Mouse (Mus musculus) adrenal gland, postnatal 10 days (tissue): ENCODE results near the gene Smco3. TPM values are rescaled to one million over a fixed set of nuclear protein-coding genes. Genes with fewer than 3 reads are reported as not detected.
"Not testable (repeated sequence)": the region's sequence is repeated elsewhere in the genome, so short reads cannot be mapped to it uniquely, and the experiment has no call there.

Source experiments
- DNase-seq: peaks from one replicate; pipeline ENCODE4 v3.0.0; 2021; ENCODE audit warnings: mixed read lengths
- long read RNA-seq, 2 experiments: library from polyadenylated mRNA; stranded (forward); transcript quantifications; one replicate each; pipeline ENCODE4 v2.0.0; 2021
- total RNA-seq, 2 experiments: library from RNA; stranded (reverse); gene quantifications; 2 replicates each; pipeline ENCODE4 v1.2.3; 2021

The Smco3 gene
- total RNA-seq = under 1 TPM; 0.27 to 0.51 TPM
- long read RNA-seq, experiment 1, partial matches to known transcripts = 0 of 2 reads
- long read RNA-seq, experiment 1, other reads (novel, unspliced or antisense) = 0 of 2 reads
- long read RNA-seq, experiment 2, partial matches to known transcripts = 0 of 1 reads
- long read RNA-seq, experiment 2, other reads (novel, unspliced or antisense) = 0 of 1 reads

DNA sequence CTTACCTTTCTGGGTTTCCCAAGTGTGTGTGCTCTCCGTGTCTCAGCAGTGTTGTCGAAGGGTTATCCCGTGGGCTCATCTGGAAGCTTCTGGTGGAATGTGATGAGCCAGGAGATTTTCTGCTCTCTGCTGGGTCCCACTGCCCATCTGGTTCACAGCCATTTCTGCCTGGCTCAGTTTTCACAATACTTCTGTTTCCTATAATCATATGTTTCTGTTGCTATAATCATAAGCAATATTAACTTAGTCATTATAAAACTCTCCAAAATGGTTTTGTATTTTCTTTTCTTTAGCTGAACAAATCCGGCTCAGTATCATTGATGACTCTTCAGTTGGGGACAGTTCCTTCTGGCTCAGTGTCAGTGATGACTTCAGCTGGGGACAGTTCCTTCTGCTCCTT is at the start of gene Smco3:
TSS of gene Smco3 (minus strand) at position 101 of the 400 bp plus-strand sequence.
- DNase-seq = no peak

- not testable (repeated sequence) for DNase-seq
These were observed 49.5 kb upstream of the Smco3 start for GRCm38 (mm10) chr6:136884766-136885165.

DNA sequence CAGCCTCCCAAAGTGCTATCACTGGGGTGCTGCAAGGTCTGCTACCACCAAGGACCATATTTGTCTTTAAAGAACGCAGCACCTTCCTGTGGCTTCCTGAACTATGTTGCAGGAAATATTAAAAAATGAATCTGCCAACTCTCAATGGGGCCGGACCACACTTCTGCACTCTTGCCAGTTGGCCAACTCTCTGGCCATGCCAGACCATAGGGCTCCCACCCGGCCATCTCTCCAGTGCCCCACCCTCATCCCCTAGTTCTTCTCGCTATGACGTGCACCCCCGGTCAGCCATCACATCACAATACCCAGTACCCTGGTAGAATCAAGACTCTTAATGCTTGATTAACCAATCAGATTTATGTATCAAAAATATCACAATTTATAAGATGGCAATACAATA is 48.7 kb upstream of the Smco3 start:
- no peak for DNase-seq

DNA sequence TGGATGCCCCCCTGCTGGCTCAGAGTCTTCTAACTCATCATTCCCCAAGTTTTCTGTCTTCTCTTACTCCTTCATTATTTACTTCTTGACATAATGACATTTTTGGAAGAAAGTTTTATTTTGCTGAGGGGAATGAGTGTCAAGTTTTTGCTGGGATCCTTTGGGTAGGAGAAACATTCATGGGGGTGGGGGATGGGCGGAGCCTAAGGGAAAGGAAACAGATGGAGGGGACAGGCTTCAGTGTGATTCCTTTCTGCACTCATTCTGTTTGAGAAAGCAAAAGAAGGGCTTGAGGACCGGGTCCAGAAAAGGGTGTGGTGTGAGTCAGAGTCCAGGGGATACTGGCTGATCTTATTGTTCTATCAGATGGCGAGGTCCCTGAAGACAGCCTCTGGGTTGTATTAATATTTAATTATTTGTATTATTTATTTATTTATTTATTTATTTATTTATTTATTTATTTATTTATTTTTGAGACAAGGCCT is 48.2 kb upstream of the Smco3 start:
- DNase-seq = no peak

- DNase-seq = no peak
These were observed 46.4 kb upstream of the Smco3 start for GRCm38 (mm10) chr6:136881678-136882077.

DNA sequence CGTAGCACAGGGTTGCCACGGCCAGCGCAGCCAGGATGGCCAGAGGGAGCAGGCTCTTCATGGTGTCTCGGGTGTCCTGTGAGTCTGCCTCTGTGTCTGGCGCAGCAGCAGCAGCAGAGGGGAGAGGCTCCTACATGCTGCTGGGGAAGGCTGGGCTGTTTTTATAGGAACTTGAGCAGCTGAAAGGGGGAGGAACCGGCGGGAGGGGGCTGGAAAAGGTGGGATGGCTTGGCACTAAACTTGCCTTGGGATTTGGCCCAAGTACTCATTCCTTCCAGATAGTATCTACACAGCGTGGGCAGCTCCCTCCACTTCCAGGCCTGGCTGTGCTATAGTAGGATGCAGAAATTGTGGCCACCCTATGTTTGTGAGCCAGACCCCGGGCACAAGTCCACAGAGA is 40.4 kb upstream of the Smco3 start, which contains the start of gene Mgp:
TSS of gene Mgp (minus strand) at position 154 of the 400 bp plus-strand sequence.
- DNase-seq = peak; percentile 18

GRCm38 (mm10) chr6:136874599-136874998 is 39.3 kb upstream of the Smco3 start:
- peak; percentile 34 for DNase-seq

DNA sequence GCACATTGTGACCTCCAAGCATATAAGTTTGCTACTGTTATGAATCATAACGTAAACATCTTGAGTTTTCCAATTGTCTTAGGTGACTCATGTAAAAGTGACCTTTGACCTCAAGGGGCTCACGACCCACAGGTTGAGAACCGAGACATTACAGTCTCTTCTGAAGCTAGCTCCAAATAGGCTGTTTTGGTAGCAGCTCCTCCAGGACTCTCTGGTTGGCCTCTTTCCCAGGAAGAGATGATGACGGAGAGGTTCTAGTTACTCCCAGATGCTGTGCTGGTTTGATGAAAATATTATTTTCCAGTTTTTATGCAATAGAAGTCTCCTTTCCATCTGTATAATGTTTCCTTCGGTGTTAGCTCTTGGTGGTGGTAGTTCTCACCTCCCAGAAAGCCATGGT is 33.7 kb upstream of the Smco3 start:
- DNase-seq = no peak

DNA sequence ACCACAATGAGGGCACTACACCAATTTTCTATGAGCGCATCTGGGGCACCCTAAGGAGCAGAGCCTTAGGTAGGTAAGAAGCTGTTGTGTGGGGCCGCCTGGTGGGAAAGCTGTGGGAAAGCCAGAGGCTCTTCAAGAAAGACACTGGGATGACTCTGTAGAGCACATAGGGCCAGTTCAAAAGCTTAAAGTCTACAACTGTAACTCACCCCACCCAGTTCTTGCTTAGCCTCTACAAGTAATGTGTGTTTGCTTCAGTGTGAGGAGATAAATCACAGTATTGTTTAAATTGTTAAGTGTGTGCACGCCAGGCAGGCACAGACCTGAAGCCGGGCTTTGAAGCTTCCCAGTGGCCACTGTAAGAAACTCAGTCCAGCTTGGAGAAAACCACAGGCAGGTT is 30.9 kb upstream of the Smco3 start:
- no peak for DNase-seq

GRCm38 (mm10) chr6:136865360-136865759 is 30.1 kb upstream of the Smco3 start:
- DNase-seq = no peak

GRCm38 (mm10) chr6:136861020-136861419 is 25.8 kb upstream of the Smco3 start:
- peak; percentile 21 for DNase-seq

DNA sequence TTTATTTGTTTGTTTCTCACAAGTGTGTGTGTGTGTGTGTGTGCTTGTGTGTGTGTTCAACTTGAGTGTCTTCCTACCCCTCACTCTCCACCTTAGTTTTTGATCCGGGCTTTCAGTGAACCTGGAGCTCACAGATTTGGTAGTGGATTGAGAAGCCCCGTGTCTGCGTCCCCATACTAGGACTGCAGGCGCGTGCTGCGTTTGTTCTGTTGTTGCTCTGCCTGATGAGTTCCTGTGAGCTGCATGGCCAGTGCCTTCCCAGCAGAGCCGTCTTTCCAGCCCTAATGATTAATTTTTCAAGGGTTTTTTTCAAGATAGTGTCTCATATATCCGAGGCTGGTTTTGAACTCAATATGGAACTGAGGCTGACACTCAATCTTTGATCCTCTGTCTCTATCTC is 23.2 kb upstream of the Smco3 start:
- peak; percentile 10 for DNase-seq

- peak; percentile 49 for DNase-seq
These were observed 22.6 kb upstream of the Smco3 start for GRCm38 (mm10) chr6:136857873-136858260.

- peak; percentile 44 for DNase-seq
These were observed 22.1 kb upstream of the Smco3 start, which contains the start of gene Art4 for GRCm38 (mm10) chr6:136857186-136857872. TSS of gene Art4 (minus strand) at chr6:136857733.

DNA sequence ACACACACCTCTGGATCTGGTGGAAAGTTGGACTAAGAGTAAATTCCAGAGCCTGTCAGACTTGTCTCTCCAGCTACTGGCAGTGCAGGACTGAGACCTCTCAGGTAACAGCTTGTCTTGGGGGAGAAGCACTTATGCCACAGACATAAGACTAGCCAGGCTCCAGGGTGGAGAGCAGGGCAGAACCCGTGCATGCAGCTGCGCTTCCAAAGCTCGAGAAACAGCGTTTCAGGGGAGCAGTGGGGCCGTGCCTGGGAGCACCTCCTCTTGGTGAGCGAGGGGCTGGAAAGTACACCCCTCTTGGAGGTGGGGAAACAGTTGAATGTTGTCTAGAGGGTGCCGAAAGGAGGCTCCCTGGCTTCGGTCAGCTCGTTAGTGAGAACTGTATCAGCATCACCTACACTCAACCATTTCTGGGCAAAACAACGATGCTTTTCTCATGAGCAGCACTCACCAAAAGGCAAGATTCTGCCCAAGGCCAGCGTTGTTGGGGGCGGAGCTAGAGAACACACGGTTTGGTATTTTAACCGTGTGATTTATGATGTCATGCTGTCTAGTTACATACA is 20.9 kb upstream of the Smco3 start:
- peak; percentile 51 for DNase-seq

GRCm38 (mm10) chr6:136855183-136855582 is 19.9 kb upstream of the Smco3 start:
- DNase-seq = no peak

GRCm38 (mm10) chr6:136854361-136854781 is 19.1 kb upstream of the Smco3 start:
- no peak for DNase-seq

DNA sequence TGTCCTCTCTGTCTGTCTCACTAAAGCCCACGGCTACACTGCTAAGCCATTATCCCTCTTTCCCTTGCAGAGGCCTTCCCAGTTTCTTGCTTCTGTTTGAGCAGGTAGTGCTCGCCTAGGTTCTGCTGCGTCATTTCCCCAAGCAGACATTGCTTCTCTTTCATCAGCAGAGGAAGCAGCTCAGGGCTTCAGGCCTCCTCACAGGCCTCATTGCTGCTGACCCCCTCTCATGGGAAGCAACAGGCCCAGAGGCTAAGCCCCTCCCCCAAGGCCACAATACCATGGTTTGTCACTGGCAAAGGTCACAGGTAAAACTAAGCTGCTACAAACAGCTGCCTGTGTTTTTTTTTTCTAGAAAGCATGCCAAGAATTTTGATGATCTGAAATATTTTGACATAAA is 17.5 kb upstream of the Smco3 start:
- DNase-seq = no peak

DNA sequence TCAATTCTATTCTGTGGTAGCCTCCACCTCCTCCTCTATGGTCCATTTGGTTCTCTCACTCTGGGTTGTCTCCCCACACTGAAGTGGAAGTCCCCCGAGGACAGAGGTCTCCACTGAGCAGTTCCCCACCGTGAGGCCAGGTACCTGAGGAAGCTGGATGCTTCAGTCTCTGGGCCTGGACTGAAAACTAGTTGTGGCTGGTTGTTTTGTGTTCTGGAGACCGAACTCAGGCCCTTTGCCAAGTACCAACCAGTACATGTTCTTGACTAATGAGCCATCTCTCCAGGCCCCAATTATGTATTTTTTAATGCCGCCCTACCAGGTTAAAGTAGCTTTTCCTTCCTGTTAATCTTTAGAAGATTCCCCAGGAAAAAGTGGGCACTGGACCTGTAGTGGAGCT is 17.1 kb upstream of the Smco3 start:
- no peak for DNase-seq

- no peak for DNase-seq
These were observed 15.0 kb upstream of the Smco3 start for GRCm38 (mm10) chr6:136850267-136850666.

- no peak for DNase-seq
These were observed 13.7 kb upstream of the Smco3 start for GRCm38 (mm10) chr6:136848971-136849370.

DNA sequence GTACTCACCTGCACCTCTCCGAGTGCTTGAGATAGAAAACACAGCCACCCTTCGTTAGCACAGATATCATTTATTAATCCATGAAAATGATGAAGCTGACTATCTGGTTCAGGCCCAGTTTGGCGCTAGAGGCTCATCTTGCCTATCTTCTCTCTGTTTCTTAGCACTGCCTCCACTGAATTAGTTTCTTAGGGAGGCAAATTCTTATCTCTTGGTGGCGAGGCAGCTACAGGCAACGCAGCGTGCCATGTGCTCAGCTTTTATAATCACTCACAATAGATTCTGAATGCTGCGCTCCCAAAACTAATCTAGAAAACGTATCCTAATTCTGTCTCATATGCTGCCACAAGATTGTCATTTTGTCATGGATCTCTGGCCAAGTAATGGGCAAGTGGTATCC is 13.1 kb upstream of the Smco3 start:
- DNase-seq = no peak

GRCm38 (mm10) chr6:136847790-136848189 is 12.5 kb upstream of the Smco3 start:
- DNase-seq = peak; percentile 79

- DNase-seq = no peak
These were observed 12.0 kb upstream of the Smco3 start for GRCm38 (mm10) chr6:136847267-136847666.
